Mouse (Mus musculus) urinary bladder, postnatal 4 days (tissue): ENCODE measurements around the gene Cntrl.

Source experiments
- DNase-seq, 2 experiments: peaks; one replicate each; pipeline ENCODE4 v3.0.0; 2021 to 2022; ENCODE audit warnings: low spot score in 2 of 2

Cntrl gene

GRCm38 (mm10) chr2:35124716-35125115, 15.4 kb downstream of the Cntrl start:
- DNase-seq = no peak

GRCm38 (mm10) chr2:35131491-35131890, 22.2 kb downstream of the Cntrl start:
- no peak for DNase-seq

GRCm38 (mm10) chr2:35131991-35132661, 22.8 kb downstream of the Cntrl start:
- peak; percentile 91 to 95 for DNase-seq

GRCm38 (mm10) chr2:35132662-35133055, 23.4 kb downstream of the Cntrl start:
- no peak for DNase-seq

- DNase-seq = no peak
Measured at GRCm38 (mm10) chr2:35133891-35134290, 24.6 kb downstream of the Cntrl start.

- DNase-seq = no peak
Measured at GRCm38 (mm10) chr2:35138576-35138975, 29.3 kb downstream of the Cntrl start.

GRCm38 (mm10) chr2:35141673-35142072, 32.4 kb downstream of the Cntrl start:
- no peak for DNase-seq

GRCm38 (mm10) chr2:35148806-35149205, 39.5 kb downstream of the Cntrl start:
- DNase-seq = no peak

- DNase-seq = no peak
Measured at GRCm38 (mm10) chr2:35151303-35151882, 42.1 kb downstream of the Cntrl start.

- no peak for DNase-seq
Measured at GRCm38 (mm10) chr2:35153179-35153578, 43.9 kb downstream of the Cntrl start.

GRCm38 (mm10) chr2:35153844-35154554, 44.7 kb downstream of the Cntrl start:
- no peak for DNase-seq

GRCm38 (mm10) chr2:35156985-35157384, 47.7 kb downstream of the Cntrl start:
- DNase-seq = no peak

GRCm38 (mm10) chr2:35157836-35158235, 48.5 kb downstream of the Cntrl start:
- DNase-seq = no peak

GRCm38 (mm10) chr2:35158358-35158757, 49.1 kb downstream of the Cntrl start:
- DNase-seq = no peak

GRCm38 (mm10) chr2:35160206-35160605, 50.9 kb downstream of the Cntrl start:
- no peak for DNase-seq

- DNase-seq = no peak
Measured at GRCm38 (mm10) chr2:35161846-35162488, 52.7 kb downstream of the Cntrl start.

- DNase-seq = no peak
Measured at GRCm38 (mm10) chr2:35163396-35163795, 54.1 kb downstream of the Cntrl start.

GRCm38 (mm10) chr2:35165416-35165815, 56.1 kb downstream of the Cntrl start:
- no peak for DNase-seq

GRCm38 (mm10) chr2:35166816-35167215, 57.5 kb downstream of the Cntrl start:
- DNase-seq = no peak

GRCm38 (mm10) chr2:35169452-35169851, 60.2 kb downstream of the Cntrl start:
- DNase-seq = no peak

GRCm38 (mm10) chr2:35171341-35171861, 62.1 kb downstream of the Cntrl start:
- DNase-seq = peak in 1 of 2 experiments; percentile 46

GRCm38 (mm10) chr2:35172246-35172645, 63.0 kb downstream of the Cntrl start:
- DNase-seq = no peak
